Mouse (Mus musculus): ENCODE data around the gene Oaz3. TPM values are rescaled to one million over a fixed set of nuclear protein-coding genes. Genes with fewer than 3 reads are reported as not detected.

The Oaz3 gene
- polyA plus RNA-seq, 1 experiment from 2014 or later = 0.41 TPM

GRCm38 (mm10) chr3:94430980-94431379 lies 12.7 kb downstream of the Oaz3 start:
- no peak overlapping the region for H3K9ac ChIP-seq (ENCODE audit: low read length)
- H3K36me3 ChIP-seq (ENCODE audit: control insufficient read depth, insufficient read depth, low read length) = no peaks in the 10 kb centered on the region
- ATAC-seq (ENCODE audit: insufficient read depth, low FRiP score) = no peak
- no peak overlapping the region for H3K27ac ChIP-seq (ENCODE audit: low read length)
- H3K4me3 ChIP-seq (replicated peaks; ENCODE audit: low read length) = no peak overlapping the region
- WGBS = 67% methylated on average over 2 of the region's 2 CpGs
- no peaks in the 10 kb centered on the region for H3K27me3 ChIP-seq (ENCODE audit: control insufficient read depth, insufficient read depth, low read length)
- H3K4me2 ChIP-seq (ENCODE audit: low read depth, low read length) = no peak overlapping the region
- H3K9me3 ChIP-seq (replicated peaks; ENCODE audit: control insufficient read depth, low read length) = no peaks in the 10 kb centered on the region
- no peaks in the 10 kb centered on the region for H3K4me1 ChIP-seq (ENCODE audit: control insufficient read depth, insufficient read depth, low read length)

GRCm38 (mm10) chr3:94413031-94413679 lies 30.6 kb downstream of the Oaz3 start, which contains the start of gene Tdrkh:
Gene Tdrkh, plus strand, starts transcription at chr3:94413273.
- Histone ChIP-seq H3K4me1 (ENCODE audit: control insufficient read depth, insufficient read depth, low read length) (no peaks in the 10 kb centered on the region; the same call in 1 of the 2 replicates), H3K27me3 (ENCODE audit: control insufficient read depth, insufficient read depth, low read length) (no peaks in the 10 kb centered on the region), H3K27ac (ENCODE audit: low read length) (0 out of 2 replicates have a peak within 1 kb of the TSS, but pooled peaks have one; percentile 10), H3K4me2 (ENCODE audit: low read depth, low read length) (peak within 1 kb of the TSS; percentile 95), H3K4me3 (replicated peaks; ENCODE audit: low read length) (peak within 1 kb of the TSS; percentile 55), H3K9ac (ENCODE audit: low read length) (peak within 1 kb of the TSS; percentile 64), H3K9me3 (replicated peaks; ENCODE audit: control insufficient read depth, low read length) (no peaks in the 10 kb centered on the region), H3K36me3 (ENCODE audit: control insufficient read depth, insufficient read depth, low read length) (no peaks in the 10 kb centered on the region)
- WGBS = 8% methylated on average over 52 of the region's 52 CpGs
- peak; percentile 99 for ATAC-seq (ENCODE audit: insufficient read depth, low FRiP score)

- Histone ChIP-seq H3K9me3 (replicated peaks; ENCODE audit: control insufficient read depth, low read length) (no peaks in the 10 kb centered on the region), H3K36me3 (ENCODE audit: control insufficient read depth, insufficient read depth, low read length) (no peaks in the 10 kb centered on the region), H3K4me3 (replicated peaks; ENCODE audit: low read length) (peak overlapping the region; percentile 55), H3K9ac (ENCODE audit: low read length) (peak overlapping the region; percentile 64), H3K4me1 (ENCODE audit: control insufficient read depth, insufficient read depth, low read length) (no peaks in the 10 kb centered on the region; the same call in 1 of the 2 replicates), H3K27ac (ENCODE audit: low read length) (0 out of 2 replicates have a peak overlapping the region, but pooled peaks have one; percentile 10), H3K4me2 (ENCODE audit: low read depth, low read length) (peak overlapping the region; percentile 95), H3K27me3 (ENCODE audit: control insufficient read depth, insufficient read depth, low read length) (no peaks in the 10 kb centered on the region)
- 6% methylated on average over 25 of the region's 25 CpGs for WGBS
- ATAC-seq (ENCODE audit: insufficient read depth, low FRiP score) = peak; percentile 13; the same call in 1 of the 2 replicates
Measured at GRCm38 (mm10) chr3:94412530-94412929, 31.2 kb downstream of the Oaz3 start.

- no peak overlapping the region for H3K27ac ChIP-seq (ENCODE audit: low read length)
- H3K4me2 ChIP-seq (ENCODE audit: low read depth, low read length) = no peak overlapping the region
- no peak overlapping the region for H3K4me3 ChIP-seq (replicated peaks; ENCODE audit: low read length)
- no peaks in the 10 kb centered on the region for H3K36me3 ChIP-seq (ENCODE audit: control insufficient read depth, insufficient read depth, low read length)
- H3K9me3 ChIP-seq (replicated peaks; ENCODE audit: control insufficient read depth, low read length) = no peaks in the 10 kb centered on the region
- WGBS = 52% methylated on average over 4 of the region's 4 CpGs
- no peaks in the 10 kb centered on the region for H3K4me1 ChIP-seq (ENCODE audit: control insufficient read depth, insufficient read depth, low read length)
- H3K9ac ChIP-seq (ENCODE audit: low read length) = no peak overlapping the region
- ATAC-seq (ENCODE audit: insufficient read depth, low FRiP score) = no peak
- H3K27me3 ChIP-seq (ENCODE audit: control insufficient read depth, insufficient read depth, low read length) = 0 out of 2 replicates have a peak, but pooled peaks cover 2% of the 10 kb centered on the region
Measured at GRCm38 (mm10) chr3:94405561-94405960, 38.2 kb downstream of the Oaz3 start.

- Histone ChIP-seq H3K9me3 (replicated peaks; ENCODE audit: control insufficient read depth, low read length) (no peaks in the 10 kb centered on the region), H3K4me3 (replicated peaks; ENCODE audit: low read length) (no peak overlapping the region), H3K27me3 (ENCODE audit: control insufficient read depth, insufficient read depth, low read length) (0 out of 2 replicates have a peak, but pooled peaks cover 4% of the 10 kb centered on the region), H3K9ac (ENCODE audit: low read length) (no peak overlapping the region), H3K4me1 (ENCODE audit: control insufficient read depth, insufficient read depth, low read length) (no peaks in the 10 kb centered on the region), H3K4me2 (ENCODE audit: low read depth, low read length) (no peak overlapping the region), H3K27ac (ENCODE audit: low read length) (no peak overlapping the region), H3K36me3 (ENCODE audit: control insufficient read depth, insufficient read depth, low read length) (no peaks in the 10 kb centered on the region)
- WGBS = 22% methylated on average over 7 of the region's 7 CpGs
- ATAC-seq (ENCODE audit: insufficient read depth, low FRiP score) = no peak
Measured at GRCm38 (mm10) chr3:94404366-94405054, 39.2 kb downstream of the Oaz3 start.

GRCm38 (mm10) chr3:94402451-94402850 lies 41.3 kb downstream of the Oaz3 start:
- Histone ChIP-seq H3K27me3 (ENCODE audit: control insufficient read depth, insufficient read depth, low read length) (0 out of 2 replicates have a peak, but pooled peaks cover 8% of the 10 kb centered on the region), H3K36me3 (ENCODE audit: control insufficient read depth, insufficient read depth, low read length) (no peaks in the 10 kb centered on the region), H3K27ac (ENCODE audit: low read length) (no peak overlapping the region), H3K9ac (ENCODE audit: low read length) (no peak overlapping the region), H3K4me3 (replicated peaks; ENCODE audit: low read length) (no peak overlapping the region), H3K4me2 (ENCODE audit: low read depth, low read length) (no peak overlapping the region), H3K9me3 (replicated peaks; ENCODE audit: control insufficient read depth, low read length) (no peaks in the 10 kb centered on the region), H3K4me1 (ENCODE audit: control insufficient read depth, insufficient read depth, low read length) (no peaks in the 10 kb centered on the region)
- 65% methylated on average over 8 of the region's 8 CpGs for WGBS
- ATAC-seq (ENCODE audit: insufficient read depth, low FRiP score) = no peak

GRCm38 (mm10) chr3:94399663-94400310 lies 43.9 kb downstream of the Oaz3 start:
- Histone ChIP-seq H3K27ac (ENCODE audit: low read length) (no peak overlapping the region), H3K36me3 (ENCODE audit: control insufficient read depth, insufficient read depth, low read length) (no peaks in the 10 kb centered on the region), H3K4me3 (replicated peaks; ENCODE audit: low read length) (no peak overlapping the region), H3K4me2 (ENCODE audit: low read depth, low read length) (no peak overlapping the region), H3K9ac (ENCODE audit: low read length) (no peak overlapping the region; the same call in 1 of the 2 replicates), H3K27me3 (ENCODE audit: control insufficient read depth, insufficient read depth, low read length) (0 out of 2 replicates have a peak, but pooled peaks cover 8% of the 10 kb centered on the region), H3K4me1 (ENCODE audit: control insufficient read depth, insufficient read depth, low read length) (no peaks in the 10 kb centered on the region), H3K9me3 (replicated peaks; ENCODE audit: control insufficient read depth, low read length) (no peaks in the 10 kb centered on the region)
- 48% methylated on average over 5 of the region's 5 CpGs for WGBS
- no peak for ATAC-seq (ENCODE audit: insufficient read depth, low FRiP score)

GRCm38 (mm10) chr3:94398943-94399481 lies 44.7 kb downstream of the Oaz3 start:
- peak overlapping the region; percentile 40 for H3K9ac ChIP-seq (ENCODE audit: low read length)
- 3% methylated on average over 20 of the region's 20 CpGs for WGBS
- H3K4me1 ChIP-seq (ENCODE audit: control insufficient read depth, insufficient read depth, low read length) = no peaks in the 10 kb centered on the region
- H3K27me3 ChIP-seq (ENCODE audit: control insufficient read depth, insufficient read depth, low read length) = 0 out of 2 replicates have a peak, but pooled peaks cover 8% of the 10 kb centered on the region
- no peak for ATAC-seq (ENCODE audit: insufficient read depth, low FRiP score)
- peak overlapping the region; percentile 54 for H3K4me2 ChIP-seq (ENCODE audit: low read depth, low read length)
- no peaks in the 10 kb centered on the region for H3K9me3 ChIP-seq (replicated peaks; ENCODE audit: control insufficient read depth, low read length)
- no peak overlapping the region for H3K27ac ChIP-seq (ENCODE audit: low read length)
- no peaks in the 10 kb centered on the region for H3K36me3 ChIP-seq (ENCODE audit: control insufficient read depth, insufficient read depth, low read length)
- peak overlapping the region; percentile 32 for H3K4me3 ChIP-seq (replicated peaks; ENCODE audit: low read length)
